In the genomic region with DNA sequence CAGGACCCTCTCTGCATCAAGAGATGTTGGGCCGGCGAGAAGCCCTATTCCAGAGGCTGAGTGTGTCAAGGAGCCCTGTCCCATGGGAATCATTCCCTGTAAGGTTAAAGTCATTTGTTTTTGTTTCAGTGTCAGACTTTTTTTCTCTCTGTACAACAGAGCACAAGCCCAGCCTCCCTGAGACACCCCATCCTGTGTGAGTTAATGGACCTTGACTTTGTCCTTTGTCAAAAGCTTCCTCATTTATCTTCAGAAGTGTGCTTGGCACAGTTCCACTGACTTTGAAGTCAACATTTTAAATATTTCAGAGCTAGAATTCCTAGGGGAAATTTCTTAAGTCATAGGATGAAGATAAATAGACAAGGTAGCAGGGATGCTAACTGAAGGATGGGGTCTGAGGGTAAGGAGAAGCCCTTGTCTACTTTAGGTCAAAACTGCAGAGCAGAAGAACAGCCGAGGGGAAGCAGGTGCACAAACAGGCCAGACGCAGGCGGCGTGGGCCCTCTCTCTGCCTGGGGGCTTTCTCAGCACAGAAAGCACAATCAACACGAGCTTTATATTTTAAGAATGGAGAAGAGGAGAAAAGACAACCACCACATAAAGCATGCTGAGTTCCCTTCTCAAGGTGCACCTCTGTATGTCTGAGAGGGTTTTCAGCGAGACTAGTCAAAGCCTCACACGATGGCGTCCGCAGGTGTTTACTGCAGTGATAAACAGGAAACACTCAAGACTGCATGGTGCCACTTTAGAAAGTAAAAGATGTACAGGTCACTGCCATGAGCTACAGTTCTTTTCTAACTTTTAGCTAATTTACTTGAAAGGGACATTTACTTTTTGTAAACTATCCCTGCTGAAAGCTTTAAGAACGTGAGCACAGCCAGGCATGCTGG, we compare ENCODE assay signal across 12 mouse cellular contexts. TPM values are rescaled to one million over a fixed set of nuclear protein-coding genes. Genes with fewer than 3 reads are reported as not detected.
DNase-seq lines count a peak whose midpoint lies in the region; ATAC-seq and TF ChIP-seq lines count a peak whose summit lies in the region.
"Had no signal": no experiment of that assay in that cellular context is flagged by ENCODE, and none has a peak within 500 bp of the region (broad histone marks: within the 10 kb centered on the region; RNA-seq: fewer than 3 reads in every experiment).

No protein-coding gene starts in this region.

- H3K27ac ChIP-seq in lung, postnatal 0 days (ENCODE audit: low read length) = 0 out of 2 replicates have a peak overlapping the region, but pooled peaks have one; percentile 43
- H3K27ac ChIP-seq: embryonic facial prominence, embryonic 15.5 days; limb, embryonic 12.5 days had no signal

- H3K36me3 ChIP-seq in lung, postnatal 0 days (ENCODE audit: insufficient read depth, low read length) = no peaks in the 10 kb centered on the region
- H3K36me3 ChIP-seq: embryonic facial prominence, embryonic 15.5 days; limb, embryonic 12.5 days had no signal

- no peaks in the 10 kb centered on the region for H3K27me3 ChIP-seq in lung, postnatal 0 days (replicated peaks; ENCODE audit: insufficient read depth, low read length)
- H3K27me3 ChIP-seq: embryonic facial prominence, embryonic 15.5 days; limb, embryonic 12.5 days had no signal

- peaks cover 35% of the 10 kb centered on the region for H3K4me1 ChIP-seq in lung, postnatal 0 days (ENCODE audit: insufficient read depth, low read depth, low read length)

- no peak for TF ChIP-seq CTCF in lung, postnatal 0 days (IDR thresholded peaks at IDR 0.05)

- ATAC-seq in lung, postnatal 0 days = no peak

- no peak overlapping the region for H3K9ac ChIP-seq in lung, postnatal 0 days (replicated peaks; ENCODE audit: low read depth)
- H3K9ac ChIP-seq: embryonic facial prominence, embryonic 15.5 days; limb, embryonic 12.5 days had no signal

- no peaks in the 10 kb centered on the region for H3K9me3 ChIP-seq in lung, postnatal 0 days (ENCODE audit: low read length)
- H3K9me3 ChIP-seq: embryonic facial prominence, embryonic 15.5 days; limb, embryonic 12.5 days had no signal

- DNase-seq in embryo, embryonic 10.5 days (ENCODE audit: low spot score) = peak; percentile 26
- no peak for DNase-seq in embryo, embryonic 9.5 days (ENCODE audit: extremely low spot score)
- DNase-seq in lung, postnatal 0 days (ENCODE audit: low spot score) = no peak
- DNase-seq in lung, postnatal 36 days = no peak
- peak; percentile 58 for DNase-seq in induced T-regulatory cell, adult 2 months (ENCODE audit: low read depth)
- DNase-seq in thymus, postnatal 0 days (ENCODE audit: low spot score) = peak; percentile 70
- DNase-seq in gastrocnemius, adult 18-20 months (ENCODE audit: low spot score) = no peak
- no peak for DNase-seq in left cerebral cortex, adult 18-20 months (ENCODE audit: low spot score in 2 of 2)

- no peak overlapping the region for H3K4me3 ChIP-seq in lung, postnatal 0 days (ENCODE audit: low read depth, low read length)
- H3K4me3 ChIP-seq: embryonic facial prominence, embryonic 15.5 days; limb, embryonic 12.5 days; myocyte had no signal

- H3K4me2 ChIP-seq in lung, postnatal 0 days (replicated peaks; ENCODE audit: low read depth, low read length) = no peak overlapping the region
- H3K4me2 ChIP-seq: embryonic facial prominence, embryonic 15.5 days; heart, embryonic 11.5 days; limb, embryonic 12.5 days had no signal

- TF ChIP-seq EP300 in lung, postnatal 0 days (IDR thresholded peaks at IDR 0.05) = no peak

- WGBS in lung, postnatal 0 days = 50% methylated on average over 12 of the region's 12 CpGs

RNA-seq across cellular contexts. Expression of gene Abhd17c, which starts 32.2 kb away (rescaled TPM):
- polyA plus RNA-seq in lung, postnatal 0 days (2015; fragmentation: Nextera tagmentation; extraction: Ambion mirVana) = 91.3 and 104 TPM in 2 replicates
- 38.6 and 46.5 TPM in 2 replicates for polyA plus RNA-seq in thymus, postnatal 0 days (2015; fragmentation: Nextera tagmentation; extraction: Ambion mirVana)
- 1 to 10 TPM; 7.8 to 8.5 TPM for total RNA-seq in gastrocnemius, adult 18-20 months (2021)
- 10 to 100 TPM; 35.8 to 37.4 TPM for total RNA-seq in left cerebral cortex, adult 18-20 months (2021)

RNA-seq across cellular contexts. Expression of gene Cemip, which starts 33.2 kb away (rescaled TPM):
- 0.57 and 0.83 TPM in 2 replicates for polyA plus RNA-seq in lung, postnatal 0 days (2015; fragmentation: Nextera tagmentation; extraction: Ambion mirVana)
- 0.03 TPM in 1 of 2 replicates, not detected in the other for polyA plus RNA-seq in thymus, postnatal 0 days (2015; fragmentation: Nextera tagmentation; extraction: Ambion mirVana)
- total RNA-seq in gastrocnemius, adult 18-20 months (2021) = not detected
- 10 to 100 TPM; 12.2 to 12.7 TPM for total RNA-seq in left cerebral cortex, adult 18-20 months (2021)

Comparison
In these comparisons a context has a peak if more than half of its experiments do, and no peak if none do; other contexts are left out.
1. DNase-seq: peak in embryo, embryonic 10.5 days (single experiment), induced T-regulatory cell, adult 2 months (single experiment) and thymus, postnatal 0 days (single experiment); none in embryo, embryonic 9.5 days (single experiment), lung, postnatal 0 days (single experiment), lung, postnatal 36 days (single experiment), gastrocnemius, adult 18-20 months (single experiment) and left cerebral cortex, adult 18-20 months (0 of 2).
2. RNA of gene Cemip, which starts 33.2 kb away (total RNA-seq): 12.2 to 12.7 TPM in left cerebral cortex, adult 18-20 months; not detected in gastrocnemius, adult 18-20 months; every median in the first group is over 10 times any median in the second.